Mouse (Mus musculus): ENCODE measurements around the gene Cd27. TPM values are rescaled to one million over a fixed set of nuclear protein-coding genes. Genes with fewer than 3 reads are reported as not detected.

Cd27 gene
- polyA plus RNA-seq, 1 experiment from 2014 or later: 2.5 TPM

- WGBS: 84% methylated on average over 5 of the region's 5 CpGs
- no peak overlapping the region for H3K4me2 ChIP-seq
- no peak overlapping the region for H3K27ac ChIP-seq
- H3K36me3 ChIP-seq: peaks cover 6% of the 10 kb centered on the region; the same call in 1 of the 2 replicates
- no peak overlapping the region for H3K4me3 ChIP-seq (replicated peaks)
- H3K9ac ChIP-seq: no peak overlapping the region
- H3K4me1 ChIP-seq: 0 out of 2 replicates have a peak, but pooled peaks cover 1% of the 10 kb centered on the region
- no peaks in the 10 kb centered on the region for H3K27me3 ChIP-seq (replicated peaks)
- H3K9me3 ChIP-seq: no peaks in the 10 kb centered on the region
- ATAC-seq (ENCODE audit: insufficient read depth, low FRiP score, low read depth): no peak
Measured at GRCm38 (mm10) chr6:125225518-125226115, 11.2 kb downstream of the Cd27 start.

- Histone ChIP-seq H3K4me2 (no peak overlapping the region), H3K27me3 (replicated peaks) (no peaks in the 10 kb centered on the region), H3K27ac (no peak overlapping the region), H3K4me3 (replicated peaks) (no peak overlapping the region), H3K4me1 (peaks cover under 1% of the 10 kb centered on the region; the same call in 1 of the 2 replicates), H3K36me3 (peaks cover 6% of the 10 kb centered on the region; the same call in 1 of the 2 replicates), H3K9me3 (no peaks in the 10 kb centered on the region), H3K9ac (no peak overlapping the region)
- no peak for ATAC-seq (ENCODE audit: insufficient read depth, low FRiP score, low read depth)
- 74% methylated on average over 3 of the region's 3 CpGs for WGBS
Measured at GRCm38 (mm10) chr6:125222577-125222976, 14.2 kb downstream of the Cd27 start.

- H3K9me3 ChIP-seq: no peaks in the 10 kb centered on the region
- no peak overlapping the region for H3K9ac ChIP-seq
- H3K4me2 ChIP-seq: no peak overlapping the region
- H3K4me3 ChIP-seq (replicated peaks): no peak overlapping the region
- no peak overlapping the region for H3K27ac ChIP-seq
- H3K36me3 ChIP-seq: peaks cover 6% of the 10 kb centered on the region; the same call in 1 of the 2 replicates
- no peaks in the 10 kb centered on the region for H3K27me3 ChIP-seq (replicated peaks)
- ATAC-seq (ENCODE audit: insufficient read depth, low FRiP score, low read depth): no peak
- WGBS: 48% methylated on average over 2 of the region's 2 CpGs
- H3K4me1 ChIP-seq: peaks cover 2% of the 10 kb centered on the region; the same call in 1 of the 2 replicates
Measured at GRCm38 (mm10) chr6:125222146-125222545, 14.7 kb downstream of the Cd27 start.

GRCm38 (mm10) chr6:125221115-125221745 is 15.6 kb downstream of the Cd27 start:
- no peak overlapping the region for H3K4me3 ChIP-seq (replicated peaks)
- H3K4me1 ChIP-seq: peaks cover 5% of the 10 kb centered on the region; the same call in 1 of the 2 replicates
- H3K27ac ChIP-seq: no peak overlapping the region
- H3K36me3 ChIP-seq: peaks cover 3% of the 10 kb centered on the region; the same call in 1 of the 2 replicates
- no peak for ATAC-seq (ENCODE audit: insufficient read depth, low FRiP score, low read depth)
- 90% methylated on average over 20 of the region's 20 CpGs for WGBS
- H3K27me3 ChIP-seq (replicated peaks): no peaks in the 10 kb centered on the region
- no peak overlapping the region for H3K9ac ChIP-seq
- no peaks in the 10 kb centered on the region for H3K9me3 ChIP-seq
- no peak overlapping the region for H3K4me2 ChIP-seq

GRCm38 (mm10) chr6:125218963-125219362 is 17.8 kb downstream of the Cd27 start:
- ATAC-seq (ENCODE audit: insufficient read depth, low FRiP score, low read depth): no peak
- no peaks in the 10 kb centered on the region for H3K27me3 ChIP-seq (replicated peaks)
- no peaks in the 10 kb centered on the region; the same call in 1 of the 2 replicates for H3K36me3 ChIP-seq
- H3K27ac ChIP-seq: no peak overlapping the region
- no peak overlapping the region for H3K4me2 ChIP-seq
- no peaks in the 10 kb centered on the region for H3K9me3 ChIP-seq
- no peak overlapping the region for H3K9ac ChIP-seq
- H3K4me3 ChIP-seq (replicated peaks): no peak overlapping the region
- H3K4me1 ChIP-seq: peaks cover 10% of the 10 kb centered on the region; the same call in 1 of the 2 replicates
- WGBS: 70% methylated on average over 4 of the region's 4 CpGs

GRCm38 (mm10) chr6:125217899-125218298 is 18.9 kb downstream of the Cd27 start:
- Histone ChIP-seq H3K4me3 (replicated peaks) (no peak overlapping the region), H3K27me3 (replicated peaks) (0 out of 2 replicates have a peak, but pooled peaks cover 9% of the 10 kb centered on the region), H3K27ac (no peak overlapping the region), H3K4me1 (peaks cover 10% of the 10 kb centered on the region; the same call in 1 of the 2 replicates), H3K9me3 (no peaks in the 10 kb centered on the region), H3K36me3 (no peaks in the 10 kb centered on the region), H3K9ac (no peak overlapping the region), H3K4me2 (no peak overlapping the region)
- ATAC-seq (ENCODE audit: insufficient read depth, low FRiP score, low read depth): no peak
- WGBS: 78% methylated on average over 11 of the region's 11 CpGs

GRCm38 (mm10) chr6:125216898-125217297 is 19.9 kb downstream of the Cd27 start:
- 75% methylated on average over 2 of the region's 2 CpGs for WGBS
- Histone ChIP-seq H3K4me2 (no peak overlapping the region), H3K27ac (no peak overlapping the region), H3K4me1 (peaks cover 10% of the 10 kb centered on the region; the same call in 1 of the 2 replicates), H3K36me3 (no peaks in the 10 kb centered on the region), H3K4me3 (replicated peaks) (no peak overlapping the region), H3K9ac (no peak overlapping the region), H3K27me3 (replicated peaks) (0 out of 2 replicates have a peak, but pooled peaks cover 9% of the 10 kb centered on the region), H3K9me3 (no peaks in the 10 kb centered on the region)
- no peak for ATAC-seq (ENCODE audit: insufficient read depth, low FRiP score, low read depth)

GRCm38 (mm10) chr6:125215148-125215954 is 21.5 kb downstream of the Cd27 start, which contains the start of gene Vamp1:
Vamp1 (plus strand) TSS chr6:125215551.
- H3K4me3 ChIP-seq (replicated peaks): peak within 1 kb of the TSS; percentile 73
- peak within 1 kb of the TSS; percentile 69 for H3K27ac ChIP-seq
- peak within 1 kb of the TSS; percentile 72; the same call in 1 of the 2 replicates for H3K9ac ChIP-seq
- 0 out of 2 replicates have a peak, but pooled peaks cover 9% of the 10 kb centered on the region for H3K27me3 ChIP-seq (replicated peaks)
- H3K36me3 ChIP-seq: no peaks in the 10 kb centered on the region
- WGBS: under 1% methylated on average over 48 of the region's 48 CpGs
- H3K4me1 ChIP-seq: peaks cover 10% of the 10 kb centered on the region; the same call in 1 of the 2 replicates
- ATAC-seq (ENCODE audit: insufficient read depth, low FRiP score, low read depth): peak; percentile 96
- no peaks in the 10 kb centered on the region for H3K9me3 ChIP-seq
- H3K4me2 ChIP-seq: peak within 1 kb of the TSS; percentile 95

- no peak overlapping the region for H3K27ac ChIP-seq
- no peaks in the 10 kb centered on the region for H3K9me3 ChIP-seq
- H3K4me2 ChIP-seq: no peak overlapping the region
- H3K4me3 ChIP-seq (replicated peaks): no peak overlapping the region
- H3K27me3 ChIP-seq (replicated peaks): 0 out of 2 replicates have a peak, but pooled peaks cover 9% of the 10 kb centered on the region
- H3K36me3 ChIP-seq: no peaks in the 10 kb centered on the region
- no peak for ATAC-seq (ENCODE audit: insufficient read depth, low FRiP score, low read depth)
- H3K9ac ChIP-seq: no peak overlapping the region
- 79% methylated on average over 6 of the region's 6 CpGs for WGBS
- peaks cover 10% of the 10 kb centered on the region; the same call in 1 of the 2 replicates for H3K4me1 ChIP-seq
Measured at GRCm38 (mm10) chr6:125213715-125214114, 23.1 kb downstream of the Cd27 start.

GRCm38 (mm10) chr6:125213129-125213528 is 23.7 kb downstream of the Cd27 start:
- Histone ChIP-seq H3K4me1 (peaks cover 10% of the 10 kb centered on the region; the same call in 1 of the 2 replicates), H3K27ac (no peak overlapping the region), H3K9ac (no peak overlapping the region), H3K4me3 (replicated peaks) (no peak overlapping the region), H3K4me2 (no peak overlapping the region), H3K9me3 (no peaks in the 10 kb centered on the region), H3K36me3 (no peaks in the 10 kb centered on the region), H3K27me3 (replicated peaks) (0 out of 2 replicates have a peak, but pooled peaks cover 9% of the 10 kb centered on the region)
- 63% methylated on average over 6 of the region's 6 CpGs for WGBS
- ATAC-seq (ENCODE audit: insufficient read depth, low FRiP score, low read depth): no peak

- 0 out of 2 replicates have a peak, but pooled peaks cover 9% of the 10 kb centered on the region for H3K27me3 ChIP-seq (replicated peaks)
- no peak overlapping the region for H3K4me2 ChIP-seq
- ATAC-seq (ENCODE audit: insufficient read depth, low FRiP score, low read depth): no peak
- 29% methylated on average over 2 of the region's 2 CpGs for WGBS
- no peaks in the 10 kb centered on the region for H3K9me3 ChIP-seq
- H3K4me3 ChIP-seq (replicated peaks): no peak overlapping the region
- H3K36me3 ChIP-seq: no peaks in the 10 kb centered on the region
- peaks cover 9% of the 10 kb centered on the region; the same call in 1 of the 2 replicates for H3K4me1 ChIP-seq
- H3K9ac ChIP-seq: no peak overlapping the region
- no peak overlapping the region for H3K27ac ChIP-seq
Measured at GRCm38 (mm10) chr6:125212621-125213020, 24.2 kb downstream of the Cd27 start.

All from stomach, embryonic 15.5 days (tissue).